Mouse (Mus musculus): Measurements from ENCODE around the gene Nodal. TPM values are rescaled to one million over a fixed set of nuclear protein-coding genes. Genes with fewer than 3 reads are reported as not detected.
A peak's percentile ranks its signal among the peaks of the same experiment; 100 is the strongest.

Gene Nodal
- 0.40 and 0.67 TPM in 2 replicates for polyA plus RNA-seq (2015; fragmentation: Nextera tagmentation; extraction: Ambion mirVana)

DNA sequence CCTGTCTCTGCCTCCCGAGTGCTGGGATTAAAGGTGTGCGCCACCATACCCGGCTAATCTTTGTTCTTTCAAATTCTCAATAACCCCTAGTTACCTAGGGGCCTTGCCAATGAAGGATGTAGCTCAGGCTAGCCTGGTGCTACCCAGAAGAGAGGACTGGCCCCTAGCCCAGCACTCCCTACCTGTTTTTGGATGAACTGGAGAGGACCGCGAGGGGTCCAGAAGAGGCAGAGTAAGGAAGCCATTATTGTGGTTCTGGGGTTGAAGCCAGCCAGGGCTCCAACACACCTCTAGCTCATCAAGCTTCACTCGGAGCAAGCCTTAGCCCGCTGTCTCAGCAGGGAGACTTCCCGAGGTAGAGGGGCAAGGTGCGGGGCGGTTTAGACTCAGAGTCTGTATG is at the start of gene Nodal:
Gene Nodal, plus strand, starts transcription at position 301 of the 400 bp plus-strand sequence.
- Histone ChIP-seq H3K9ac (replicated peaks; ENCODE audit: low read length) (peak within 1 kb of the TSS; percentile 59), H3K4me1 (ENCODE audit: insufficient read depth, low read length) (peaks cover 13% of the 10 kb centered on the region), H3K4me3 (ENCODE audit: low read length) (peak within 1 kb of the TSS; percentile 53), H3K27me3 (ENCODE audit: insufficient read depth, low read length) (peaks cover 48% of the 10 kb centered on the region), H3K27ac (ENCODE audit: low read length) (no peak within 1 kb of the TSS), H3K4me2 (replicated peaks; ENCODE audit: low read depth, low read length) (peak within 1 kb of the TSS; percentile 89), H3K36me3 (ENCODE audit: insufficient read depth, low read length) (no peaks in the 10 kb centered on the region), H3K9me3 (ENCODE audit: low read length) (no peaks in the 10 kb centered on the region)
- ATAC-seq (ENCODE audit: low FRiP score, low TSS enrichment): 0 out of 2 replicates have a peak, but pooled peaks have one; percentile 26
- 25% methylated on average over 10 of the region's 10 CpGs for WGBS

GRCm38 (mm10) chr10:61369755-61370154 is 48.0 kb upstream of the Nodal start:
- Histone ChIP-seq H3K9me3 (ENCODE audit: low read length) (no peaks in the 10 kb centered on the region), H3K4me2 (replicated peaks; ENCODE audit: low read depth, low read length) (no peak overlapping the region), H3K4me1 (ENCODE audit: insufficient read depth, low read length) (peaks cover 59% of the 10 kb centered on the region), H3K9ac (replicated peaks; ENCODE audit: low read length) (no peak overlapping the region), H3K27ac (ENCODE audit: low read length) (peak overlapping the region; percentile 71), H3K27me3 (ENCODE audit: insufficient read depth, low read length) (no peaks in the 10 kb centered on the region), H3K4me3 (ENCODE audit: low read length) (no peak overlapping the region), H3K36me3 (ENCODE audit: insufficient read depth, low read length) (no peaks in the 10 kb centered on the region)
- ATAC-seq (ENCODE audit: low FRiP score, low TSS enrichment): no peak
- WGBS: 40% methylated on average over 5 of the region's 5 CpGs

DNA sequence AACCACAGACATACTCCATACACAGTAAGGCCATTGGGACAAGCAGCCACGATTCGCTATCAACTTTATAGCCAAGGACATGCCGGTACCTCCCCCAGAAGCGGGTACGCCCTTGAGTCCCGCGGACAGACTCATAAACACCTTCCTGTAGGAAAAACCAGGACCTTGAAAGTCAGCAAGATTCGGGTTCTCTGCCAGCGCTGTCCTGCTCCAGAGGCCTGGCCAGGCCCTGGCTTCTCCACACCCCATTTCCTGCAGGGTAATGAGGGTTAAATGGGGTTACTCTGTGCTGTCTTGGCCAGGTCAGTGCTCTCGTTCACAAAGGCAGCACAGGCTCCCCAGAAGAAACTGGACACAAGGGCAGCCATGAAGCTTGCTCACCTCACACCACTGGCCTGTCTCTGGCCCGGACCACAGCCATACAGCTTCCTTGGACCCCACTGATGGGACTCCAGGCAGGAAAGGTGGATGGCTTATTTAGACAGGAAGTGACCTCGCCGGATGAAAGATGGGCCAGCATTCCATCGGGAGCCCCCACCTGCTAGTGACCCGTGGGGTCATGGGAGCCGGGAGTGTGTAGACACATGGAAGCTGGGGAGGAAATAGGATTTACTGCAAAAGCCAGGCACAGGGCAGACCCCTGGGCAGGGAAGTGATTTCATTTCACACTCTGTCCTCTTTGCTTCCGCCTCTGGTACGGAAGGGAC is 47.3 kb upstream of the Nodal start:
- Histone ChIP-seq H3K27me3 (ENCODE audit: insufficient read depth, low read length) (no peaks in the 10 kb centered on the region), H3K4me2 (replicated peaks; ENCODE audit: low read depth, low read length) (no peak overlapping the region; the same call in 1 of the 2 replicates), H3K9me3 (ENCODE audit: low read length) (no peaks in the 10 kb centered on the region), H3K4me1 (ENCODE audit: insufficient read depth, low read length) (peaks cover 66% of the 10 kb centered on the region), H3K27ac (ENCODE audit: low read length) (peak overlapping the region; percentile 71), H3K9ac (replicated peaks; ENCODE audit: low read length) (no peak overlapping the region), H3K4me3 (ENCODE audit: low read length) (no peak overlapping the region), H3K36me3 (ENCODE audit: insufficient read depth, low read length) (no peaks in the 10 kb centered on the region)
- 12% methylated on average over 18 of the region's 18 CpGs for WGBS
- ATAC-seq (ENCODE audit: low FRiP score, low TSS enrichment): peak; percentile 36

- H3K27ac ChIP-seq (ENCODE audit: low read length): peak overlapping the region; percentile 71
- peak overlapping the region; percentile 33; the same call in 1 of the 2 replicates for H3K9ac ChIP-seq (replicated peaks; ENCODE audit: low read length)
- H3K4me1 ChIP-seq (ENCODE audit: insufficient read depth, low read length): peaks cover 77% of the 10 kb centered on the region
- 65% methylated on average over 9 of the region's 9 CpGs for WGBS
- no peak overlapping the region for H3K4me3 ChIP-seq (ENCODE audit: low read length)
- no peak for ATAC-seq (ENCODE audit: low FRiP score, low TSS enrichment)
- no peaks in the 10 kb centered on the region for H3K27me3 ChIP-seq (ENCODE audit: insufficient read depth, low read length)
- no peaks in the 10 kb centered on the region for H3K9me3 ChIP-seq (ENCODE audit: low read length)
- H3K36me3 ChIP-seq (ENCODE audit: insufficient read depth, low read length): no peaks in the 10 kb centered on the region
- no peak overlapping the region for H3K4me2 ChIP-seq (replicated peaks; ENCODE audit: low read depth, low read length)
Observed at GRCm38 (mm10) chr10:61371884-61372584, 45.7 kb upstream of the Nodal start.

- H3K4me2 ChIP-seq (replicated peaks; ENCODE audit: low read depth, low read length): no peak overlapping the region
- H3K9ac ChIP-seq (replicated peaks; ENCODE audit: low read length): peak overlapping the region; percentile 38; the same call in 1 of the 2 replicates
- H3K36me3 ChIP-seq (ENCODE audit: insufficient read depth, low read length): no peaks in the 10 kb centered on the region
- H3K4me1 ChIP-seq (ENCODE audit: insufficient read depth, low read length): peaks cover 77% of the 10 kb centered on the region
- peak overlapping the region; percentile 64 for H3K27ac ChIP-seq (ENCODE audit: low read length)
- 50% methylated on average over 4 of the region's 4 CpGs for WGBS
- H3K9me3 ChIP-seq (ENCODE audit: low read length): no peaks in the 10 kb centered on the region
- H3K4me3 ChIP-seq (ENCODE audit: low read length): no peak overlapping the region
- no peak for ATAC-seq (ENCODE audit: low FRiP score, low TSS enrichment)
- H3K27me3 ChIP-seq (ENCODE audit: insufficient read depth, low read length): no peaks in the 10 kb centered on the region
Observed at GRCm38 (mm10) chr10:61372585-61372923, 45.2 kb upstream of the Nodal start.

GRCm38 (mm10) chr10:61374076-61374475 is 43.7 kb upstream of the Nodal start:
- H3K9ac ChIP-seq (replicated peaks; ENCODE audit: low read length): no peak overlapping the region
- WGBS: 13% methylated on average over 4 of the region's 4 CpGs
- peaks cover 87% of the 10 kb centered on the region for H3K4me1 ChIP-seq (ENCODE audit: insufficient read depth, low read length)
- H3K4me3 ChIP-seq (ENCODE audit: low read length): no peak overlapping the region
- H3K9me3 ChIP-seq (ENCODE audit: low read length): no peaks in the 10 kb centered on the region
- ATAC-seq (ENCODE audit: low FRiP score, low TSS enrichment): no peak
- H3K4me2 ChIP-seq (replicated peaks; ENCODE audit: low read depth, low read length): peak overlapping the region; percentile 14; the same call in 1 of the 2 replicates
- peak overlapping the region; percentile 77 for H3K27ac ChIP-seq (ENCODE audit: low read length)
- no peaks in the 10 kb centered on the region for H3K36me3 ChIP-seq (ENCODE audit: insufficient read depth, low read length)
- no peaks in the 10 kb centered on the region for H3K27me3 ChIP-seq (ENCODE audit: insufficient read depth, low read length)

DNA sequence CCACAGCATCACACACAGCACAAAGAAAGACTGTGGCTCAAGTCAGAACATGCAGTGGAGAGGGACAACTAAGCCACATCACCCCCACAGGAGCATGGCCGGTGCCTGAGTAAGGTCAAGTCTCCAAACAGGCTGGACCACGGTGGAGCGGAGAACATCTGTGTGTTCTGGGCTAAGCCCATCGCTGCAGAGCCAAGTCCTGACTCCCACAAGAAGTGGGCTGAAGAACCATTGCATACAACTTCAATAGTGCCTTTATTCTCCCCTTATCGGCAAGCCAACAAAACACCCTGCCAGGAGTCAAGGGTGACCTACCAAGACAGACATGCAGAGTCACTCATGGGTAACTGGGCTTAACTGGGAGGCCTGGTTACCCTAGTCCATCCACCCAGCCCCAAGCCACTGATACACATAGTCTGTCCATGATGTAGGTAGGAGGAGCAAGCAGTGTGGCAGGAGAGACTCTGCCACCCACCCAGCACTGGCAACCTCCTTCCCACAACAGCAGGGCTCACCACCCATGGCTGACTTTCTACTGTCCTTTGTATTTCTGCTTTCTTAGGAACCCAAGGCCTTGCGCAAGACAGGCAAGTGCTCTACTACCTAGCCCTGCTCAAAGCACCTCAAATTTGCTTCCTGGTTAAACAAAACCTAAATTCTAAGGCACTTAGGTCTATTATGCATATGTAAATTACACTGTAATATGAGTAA is 42.8 kb upstream of the Nodal start:
- WGBS: 52% methylated on average over 6 of the region's 6 CpGs
- H3K27me3 ChIP-seq (ENCODE audit: insufficient read depth, low read length): no peaks in the 10 kb centered on the region
- no peaks in the 10 kb centered on the region for H3K36me3 ChIP-seq (ENCODE audit: insufficient read depth, low read length)
- H3K4me1 ChIP-seq (ENCODE audit: insufficient read depth, low read length): peaks cover 86% of the 10 kb centered on the region
- no peak overlapping the region for H3K4me2 ChIP-seq (replicated peaks; ENCODE audit: low read depth, low read length)
- ATAC-seq (ENCODE audit: low FRiP score, low TSS enrichment): peak; percentile 58
- H3K9ac ChIP-seq (replicated peaks; ENCODE audit: low read length): no peak overlapping the region
- no peaks in the 10 kb centered on the region for H3K9me3 ChIP-seq (ENCODE audit: low read length)
- no peak overlapping the region for H3K4me3 ChIP-seq (ENCODE audit: low read length)
- peak overlapping the region; percentile 77 for H3K27ac ChIP-seq (ENCODE audit: low read length)

DNA sequence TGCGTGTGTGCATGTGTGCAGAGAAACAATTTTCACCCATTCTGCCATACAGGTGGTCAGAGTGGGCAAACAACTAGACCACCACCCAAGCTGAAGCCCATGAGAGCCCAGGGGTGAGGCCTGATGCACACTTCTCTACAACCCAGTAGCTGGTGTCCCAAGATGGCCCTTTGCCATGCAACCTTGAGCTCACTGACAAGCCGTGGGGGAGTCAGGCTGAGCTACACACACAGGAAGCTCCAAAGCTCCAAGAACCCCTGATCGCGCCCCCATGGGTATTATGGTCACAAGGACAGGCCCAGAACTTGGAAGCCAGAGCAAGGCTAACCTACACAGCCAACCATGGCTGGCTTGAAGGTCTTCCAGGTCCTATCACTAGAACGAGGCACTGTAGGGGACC is 39.7 kb upstream of the Nodal start:
- Histone ChIP-seq H3K4me2 (replicated peaks; ENCODE audit: low read depth, low read length) (no peak overlapping the region), H3K4me1 (ENCODE audit: insufficient read depth, low read length) (peaks cover 85% of the 10 kb centered on the region), H3K27ac (ENCODE audit: low read length) (no peak overlapping the region), H3K9me3 (ENCODE audit: low read length) (no peaks in the 10 kb centered on the region), H3K36me3 (ENCODE audit: insufficient read depth, low read length) (no peaks in the 10 kb centered on the region), H3K4me3 (ENCODE audit: low read length) (no peak overlapping the region), H3K9ac (replicated peaks; ENCODE audit: low read length) (no peak overlapping the region), H3K27me3 (ENCODE audit: insufficient read depth, low read length) (no peaks in the 10 kb centered on the region)
- WGBS: 88% methylated on average over 5 of the region's 5 CpGs
- ATAC-seq (ENCODE audit: low FRiP score, low TSS enrichment): no peak

- Histone ChIP-seq H3K4me3 (ENCODE audit: low read length) (no peak overlapping the region), H3K27ac (ENCODE audit: low read length) (no peak overlapping the region), H3K9me3 (ENCODE audit: low read length) (no peaks in the 10 kb centered on the region), H3K4me2 (replicated peaks; ENCODE audit: low read depth, low read length) (no peak overlapping the region), H3K36me3 (ENCODE audit: insufficient read depth, low read length) (no peaks in the 10 kb centered on the region), H3K4me1 (ENCODE audit: insufficient read depth, low read length) (peaks cover 83% of the 10 kb centered on the region), H3K27me3 (ENCODE audit: insufficient read depth, low read length) (no peaks in the 10 kb centered on the region), H3K9ac (replicated peaks; ENCODE audit: low read length) (no peak overlapping the region)
- 74% methylated on average over 5 of the region's 5 CpGs for WGBS
- no peak for ATAC-seq (ENCODE audit: low FRiP score, low TSS enrichment)
Observed at GRCm38 (mm10) chr10:61378698-61379097, 39.1 kb upstream of the Nodal start.

All from kidney, embryonic 16.5 days (tissue).